Mouse (Mus musculus) hindbrain, embryonic 11.5 days (tissue): ENCODE data around the gene E4f1. TPM values are rescaled to one million over a fixed set of nuclear protein-coding genes. Genes with fewer than 3 reads are reported as not detected.

Experiments used
- ATAC-seq: fragments of 200-750 bp; cut with Nextera tagmentation; 2 replicates; pipeline ENCODE4 v1.8.0; 2017; ENCODE audit warnings: mild to moderate bottlenecking, moderate TSS enrichment, moderate library complexity; ENCODE audit not compliant: low FRiP score
- DNase-seq: peaks from one replicate; pipeline ENCODE4 v3.0.0-alpha.2; 2015; ENCODE audit warnings: low spot score
- H3K27ac ChIP-seq: fragments of 300-500 bp; sonication (generic); 2 replicates; pipeline ENCODE4 v1.5.1; 2014; ENCODE audit warnings: mild to moderate bottlenecking, low read depth, low read length
- H3K27me3 ChIP-seq: fragments of 300-500 bp; sonication (generic); 2 replicates; pipeline ENCODE4 v1.6.1; 2014; ENCODE audit warnings: mild to moderate bottlenecking, low read length, moderate library complexity, mixed read lengths; ENCODE audit not compliant: control insufficient read depth, insufficient read depth
- H3K36me3 ChIP-seq: fragments of 300-500 bp; sonication (generic); 2 replicates; pipeline ENCODE4 v1.6.1; 2014; ENCODE audit warnings: mild to moderate bottlenecking, low read length, moderate library complexity, mixed read lengths; ENCODE audit not compliant: control insufficient read depth, insufficient read depth
- H3K4me1 ChIP-seq: fragments of 300-500 bp; sonication (generic); replicated peaks from 2 replicates; pipeline ENCODE4 v1.6.1; 2014; ENCODE audit warnings: low read length, mixed read lengths; ENCODE audit not compliant: control insufficient read depth, insufficient read depth
- H3K4me2 ChIP-seq: fragments of 300-500 bp; sonication (generic); replicated peaks from 2 replicates; pipeline ENCODE4 v1.6.1; 2014; ENCODE audit warnings: mild to moderate bottlenecking, low read depth, low read length
- H3K4me3 ChIP-seq: fragments of 300-500 bp; sonication (generic); 2 replicates; pipeline ENCODE4 v1.5.1; 2014; ENCODE audit warnings: low read depth, low read length
- H3K9ac ChIP-seq: fragments of 300-500 bp; sonication (generic); 2 replicates; pipeline ENCODE4 v1.6.1; 2014; ENCODE audit warnings: low read depth, low read length
- H3K9me3 ChIP-seq: fragments of 300-500 bp; sonication (generic); 2 replicates; pipeline ENCODE4 v1.6.1; 2016; ENCODE audit warnings: low read length; ENCODE audit not compliant: control insufficient read depth
- WGBS: fragments of 180-500 bp; shearing (Covaris S2); extraction: QIAGEN DNeasy Blood & Tissue Kit; methylation state at CpG from one replicate; pipeline ENCODE4 v1.1.7; 2014; 5-methylcytosine and 5-hydroxymethylcytosine counted together
- polyA plus RNA-seq: library from polyadenylated mRNA; unstranded; fragments of >200 nt; fragmentation: Nextera tagmentation; extraction: Ambion mirVana; gene quantifications from 2 replicates; pipeline ENCODE4 v1.2.1, GENCODE M21; 2014

E4f1 gene
- polyA plus RNA-seq, 1 experiment from 2014 or later, result 19.9 TPM

- ATAC-seq (peak; percentile 93), DNase-seq (peak; percentile 99)
- Histone ChIP-seq H3K36me3 (no peaks in the 10 kb centered on the region), H3K27ac (peak overlapping the region; percentile 86), H3K9ac (peak overlapping the region; percentile 90), H3K4me3 (peak overlapping the region; percentile 90), H3K9me3 (no peaks in the 10 kb centered on the region), H3K27me3 (no peaks in the 10 kb centered on the region), H3K4me2 (peak overlapping the region; percentile 80), H3K4me1 (0 out of 2 replicates have a peak, but pooled peaks cover 2% of the 10 kb centered on the region)
- under 1% methylated on average over 67 of the region's 67 CpGs for WGBS
Measured at GRCm38 (mm10) chr17:24454756-24455522, 15.2 kb downstream of the E4f1 start.

DNA sequence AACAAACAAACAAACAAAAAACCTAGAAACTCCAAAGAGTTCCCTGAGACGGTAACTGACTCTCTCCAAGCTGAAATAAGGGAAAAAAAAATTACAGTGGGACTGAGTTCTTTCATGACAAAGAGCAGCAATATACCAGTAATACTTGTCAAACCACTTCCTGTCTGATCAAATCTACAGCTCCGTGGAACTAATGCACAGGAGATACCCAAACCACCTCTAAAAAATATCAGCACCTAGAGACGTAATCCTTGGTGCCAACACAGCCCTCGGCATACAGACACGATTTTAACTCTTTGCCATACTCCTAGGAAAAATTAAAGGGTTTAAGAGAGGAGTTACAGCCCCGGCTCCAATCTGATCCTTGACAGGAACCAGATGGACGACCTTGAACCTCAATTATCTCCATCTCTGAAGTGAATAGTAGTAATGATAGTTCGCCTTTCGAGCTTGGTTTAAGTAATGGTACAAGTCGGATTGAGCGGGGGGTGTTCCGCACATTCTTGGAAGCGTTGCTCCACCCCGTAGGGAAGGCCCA is 15.8 kb downstream of the E4f1 start:
- ATAC-seq (no peak; the same call in 1 of the 2 replicates), DNase-seq (no peak)
- Histone ChIP-seq H3K4me2 (peak overlapping the region; percentile 80), H3K27me3 (no peaks in the 10 kb centered on the region), H3K4me1 (0 out of 2 replicates have a peak, but pooled peaks cover 2% of the 10 kb centered on the region), H3K4me3 (peak overlapping the region; percentile 90), H3K9ac (peak overlapping the region; percentile 90), H3K27ac (peak overlapping the region; percentile 86), H3K9me3 (no peaks in the 10 kb centered on the region), H3K36me3 (no peaks in the 10 kb centered on the region)
- 13% methylated on average over 14 of the region's 14 CpGs for WGBS

- WGBS, result 94% methylated on average over 2 of the region's 2 CpGs
- Histone ChIP-seq H3K4me1 (0 out of 2 replicates have a peak, but pooled peaks cover 2% of the 10 kb centered on the region), H3K27ac (no peak overlapping the region), H3K4me2 (no peak overlapping the region), H3K27me3 (no peaks in the 10 kb centered on the region), H3K9ac (no peak overlapping the region), H3K9me3 (no peaks in the 10 kb centered on the region), H3K4me3 (no peak overlapping the region), H3K36me3 (no peaks in the 10 kb centered on the region)
- DNase-seq, result no peak
- ATAC-seq, result no peak
Measured at GRCm38 (mm10) chr17:24453372-24453771, 16.7 kb downstream of the E4f1 start.

DNA sequence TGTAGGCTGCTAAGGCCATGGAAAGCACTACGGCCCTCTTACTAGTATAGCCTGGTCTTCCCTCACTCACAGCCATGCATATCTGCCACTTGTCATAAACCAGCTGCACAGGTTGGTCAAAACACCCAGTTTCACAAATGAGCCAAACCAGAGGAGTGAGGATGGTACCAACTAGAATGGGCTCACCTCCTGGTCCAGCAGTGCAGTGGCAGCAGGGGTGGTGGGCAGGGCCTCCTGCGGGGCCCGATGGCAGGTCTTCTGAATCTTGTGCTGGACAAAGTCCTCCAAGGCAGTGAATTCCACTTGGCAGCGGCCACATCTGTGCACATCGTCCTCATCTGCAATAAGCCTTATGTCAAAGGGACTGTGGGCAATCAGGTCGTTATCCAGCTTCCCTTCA is 18.9 kb downstream of the E4f1 start:
- H3K36me3 ChIP-seq, result 0 out of 2 replicates have a peak, but pooled peaks cover 11% of the 10 kb centered on the region

GRCm38 (mm10) chr17:24449507-24449906 is 20.6 kb downstream of the E4f1 start:
- DNase-seq, result no peak
- Histone ChIP-seq H3K4me1 (0 out of 2 replicates have a peak, but pooled peaks cover 2% of the 10 kb centered on the region), H3K4me2 (no peak overlapping the region), H3K4me3 (no peak overlapping the region), H3K27me3 (no peaks in the 10 kb centered on the region), H3K27ac (no peak overlapping the region), H3K9me3 (no peaks in the 10 kb centered on the region), H3K9ac (no peak overlapping the region), H3K36me3 (peaks cover 13% of the 10 kb centered on the region; the same call in 1 of the 2 replicates)
- no peak for ATAC-seq
- 92% methylated on average over 6 of the region's 6 CpGs for WGBS

More for the DNA sequence above, 18.9 kb downstream of the E4f1 start:
- ATAC-seq (no peak), DNase-seq (no peak)
- Histone ChIP-seq H3K9me3 (no peaks in the 10 kb centered on the region), H3K4me2 (no peak overlapping the region), H3K4me3 (no peak overlapping the region), H3K27me3 (no peaks in the 10 kb centered on the region), H3K27ac (no peak overlapping the region), H3K9ac (no peak overlapping the region), H3K4me1 (0 out of 2 replicates have a peak, but pooled peaks cover 2% of the 10 kb centered on the region)
- 97% methylated on average over 6 of the region's 6 CpGs for WGBS

GRCm38 (mm10) chr17:24446590-24446989 is 23.5 kb downstream of the E4f1 start:
- ATAC-seq, result no peak
- no peak for DNase-seq
- H3K36me3 ChIP-seq, result peaks cover 18% of the 10 kb centered on the region; the same call in 1 of the 2 replicates
- H3K4me3 ChIP-seq, result no peak overlapping the region
- H3K27ac ChIP-seq, result no peak overlapping the region
- H3K27me3 ChIP-seq, result no peaks in the 10 kb centered on the region
- H3K9ac ChIP-seq, result no peak overlapping the region
- 90% methylated on average over 8 of the region's 8 CpGs for WGBS
- H3K4me1 ChIP-seq, result no peaks in the 10 kb centered on the region
- H3K9me3 ChIP-seq, result no peaks in the 10 kb centered on the region
- H3K4me2 ChIP-seq, result no peak overlapping the region

DNA sequence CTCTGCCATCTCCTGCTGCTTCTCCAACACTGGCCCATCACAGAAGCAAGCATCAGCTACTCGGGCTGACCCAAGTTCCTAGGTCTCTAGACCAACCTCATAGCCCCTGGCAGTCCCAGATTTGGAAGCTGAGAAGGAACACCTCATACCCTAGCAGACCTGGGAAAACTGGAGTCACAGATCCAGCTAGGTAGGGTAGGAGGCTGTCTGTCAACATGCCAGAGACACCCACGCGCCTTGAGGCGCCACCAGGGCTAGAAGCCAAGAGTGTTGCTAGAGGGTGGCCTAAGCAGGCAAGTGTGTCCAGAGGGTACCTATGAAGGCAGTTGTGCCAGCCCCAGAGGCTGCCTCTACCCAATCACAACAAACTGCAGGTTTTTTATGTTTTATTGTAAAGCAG is 26.7 kb downstream of the E4f1 start:
- Histone ChIP-seq H3K4me1 (no peaks in the 10 kb centered on the region), H3K4me2 (no peak overlapping the region), H3K27ac (no peak overlapping the region), H3K9ac (no peak overlapping the region), H3K9me3 (no peaks in the 10 kb centered on the region), H3K4me3 (no peak overlapping the region), H3K36me3 (peaks cover 18% of the 10 kb centered on the region; the same call in 1 of the 2 replicates), H3K27me3 (no peaks in the 10 kb centered on the region)
- 91% methylated on average over 4 of the region's 4 CpGs for WGBS
- DNase-seq (no peak), ATAC-seq (no peak)

DNA sequence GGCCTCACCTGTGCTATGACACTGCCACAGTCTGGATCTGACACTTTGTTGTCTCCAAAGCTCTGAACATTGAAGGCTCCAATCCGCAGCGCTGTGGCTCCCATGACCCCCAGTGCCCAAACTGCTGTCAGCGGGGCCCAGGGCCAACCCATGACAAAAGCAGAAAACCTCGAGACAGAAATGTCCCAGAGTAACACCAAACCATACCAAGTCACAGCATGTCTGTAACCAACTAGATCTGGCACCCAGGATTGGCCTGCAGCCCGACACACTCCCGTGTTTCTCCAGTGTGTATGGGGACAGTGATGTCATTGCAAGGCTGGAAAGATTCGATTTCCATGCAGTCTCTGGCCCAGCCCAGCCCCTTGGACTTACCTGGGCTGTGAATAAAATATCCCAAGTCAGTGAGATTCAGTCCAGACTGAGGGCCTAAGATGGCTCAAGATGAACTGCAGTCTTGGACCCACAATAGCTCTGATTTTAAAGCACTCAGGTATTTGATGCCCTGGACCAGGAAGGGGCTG is 27.4 kb downstream of the E4f1 start, which contains the start of gene Dnase1l2:
Gene Dnase1l2, minus strand, starts transcription at position 474 of the 524 bp plus-strand sequence.
- WGBS, result 91% methylated on average over 7 of the region's 7 CpGs
- ATAC-seq (no peak), DNase-seq (no peak)
- peaks cover 18% of the 10 kb centered on the region; the same call in 1 of the 2 replicates for H3K36me3 ChIP-seq
- H3K4me3 ChIP-seq, result no peak within 1 kb of the TSS
- no peak within 1 kb of the TSS for H3K4me2 ChIP-seq
- no peaks in the 10 kb centered on the region for H3K4me1 ChIP-seq
- no peaks in the 10 kb centered on the region for H3K27me3 ChIP-seq
- no peaks in the 10 kb centered on the region for H3K9me3 ChIP-seq
- no peak within 1 kb of the TSS for H3K9ac ChIP-seq
- no peak within 1 kb of the TSS for H3K27ac ChIP-seq
